Mouse (Mus musculus): ENCODE results near the gene Ndufaf3. TPM values are rescaled to one million over a fixed set of nuclear protein-coding genes. Genes with fewer than 3 reads are reported as not detected.

Ndufaf3 gene
- total RNA-seq, 2 experiments from 2014 or later = 52.0 to 54.6 TPM

DNA sequence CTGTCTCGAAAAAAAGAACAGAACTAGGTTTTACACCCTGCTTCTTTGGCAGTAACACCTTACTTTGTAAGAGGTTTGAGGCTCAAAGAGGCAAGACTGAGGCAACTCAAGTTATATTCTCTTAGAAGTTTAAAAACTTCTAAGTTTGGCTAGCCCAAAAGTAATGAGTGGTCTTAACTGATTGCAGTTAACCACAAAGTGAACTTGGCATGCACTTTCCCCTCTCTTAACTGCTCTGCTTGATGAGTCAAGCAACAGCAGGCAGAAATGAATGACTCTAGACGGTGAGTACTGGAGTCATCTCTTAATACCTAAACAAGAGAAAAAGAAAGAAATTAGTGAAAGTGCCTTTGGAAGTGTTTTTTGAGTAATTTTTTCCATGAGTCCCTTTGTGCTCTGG, 45.6 kb downstream of the Ndufaf3 start:
- no peak for DNase-seq (ENCODE audit: low spot score in 2 of 2)

DNA sequence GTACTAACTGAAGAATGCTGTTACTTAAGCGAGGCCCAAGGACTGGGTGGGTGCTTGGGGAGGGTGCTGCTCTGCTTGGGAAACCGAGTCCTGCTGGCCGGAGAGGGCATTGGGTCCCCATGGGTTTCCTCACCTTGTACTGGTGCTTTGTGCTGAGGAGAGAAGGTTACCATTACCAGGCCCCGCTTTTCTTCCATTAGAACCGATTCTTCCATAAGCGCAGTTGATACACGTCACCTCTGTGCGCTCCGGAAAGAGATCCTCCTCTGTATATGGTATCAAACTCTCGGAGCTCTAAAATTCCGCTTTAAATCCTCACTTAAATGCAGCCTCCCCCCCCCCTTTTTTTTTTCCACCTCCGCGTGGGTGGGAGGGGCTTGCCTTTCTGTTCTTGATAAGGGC, 49.3 kb downstream of the Ndufaf3 start:
- DNase-seq (ENCODE audit: low spot score in 2 of 2) = peak in 1 of 2 experiments; percentile 60

DNA sequence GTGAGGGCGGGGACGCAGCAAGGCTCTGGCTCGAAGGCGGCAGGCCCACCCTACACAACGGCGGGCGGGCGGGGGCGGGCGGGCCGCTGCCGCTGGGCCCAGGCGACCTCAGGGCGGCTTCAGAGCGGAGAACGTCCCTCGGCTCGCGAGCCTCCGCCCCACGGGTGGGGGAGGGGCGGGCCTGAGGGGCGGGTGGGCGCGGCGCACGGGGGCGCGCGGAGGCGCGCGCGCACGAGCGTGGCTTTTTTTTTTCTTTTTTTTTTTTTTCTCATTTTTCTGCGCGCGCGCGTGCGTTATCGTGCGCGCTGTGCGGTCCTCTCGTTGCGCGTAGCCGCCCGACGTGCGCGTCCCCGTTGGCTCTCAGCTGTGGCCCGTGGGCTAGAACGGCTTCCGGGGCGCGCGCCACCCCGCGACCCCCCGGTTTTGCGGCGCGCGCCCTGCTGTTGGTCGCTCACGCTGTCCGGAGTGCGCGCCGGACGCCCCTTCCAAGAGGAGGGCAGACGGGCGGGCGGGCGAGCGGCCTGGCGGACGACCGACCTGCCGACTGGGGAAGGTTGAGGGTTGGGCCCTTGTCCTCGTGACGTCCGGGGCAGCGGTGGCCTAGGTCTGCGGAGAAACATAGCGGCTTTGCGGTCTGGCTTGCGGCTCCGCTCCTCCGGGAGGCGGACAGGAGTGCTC, 49.8 kb downstream of the Ndufaf3 start:
- peak; percentile 84 to 88 for DNase-seq (ENCODE audit: low spot score in 2 of 2)

GRCm38 (mm10) chr9:108516380-108517251, 50.6 kb downstream of the Ndufaf3 start, which contains the start of gene Qrich1:
Gene Qrich1 (plus strand): TSS chr9:108516806.
- peak; percentile 97 for DNase-seq (ENCODE audit: low spot score in 2 of 2)

Small RNAs within 50 kb of the gene (microRNA-seq; reads per million reads assigned to microRNA genes)
- gene Gm24083 (0 reads per million in 2 experiments), gene Mir191 (0 reads per million in 2 experiments), gene Mir425 (852 to 1,553 reads per million in 2 experiments)

Other genes starting within 250 kb of the Ndufaf3 start
- 10 to 100 TPM; 67.3 to 68.7 TPM for gene Gpx1, start 228.5 kb downstream of the Ndufaf3 start, total RNA-seq (2021)
- gene Usp4, start 219.6 kb downstream of the Ndufaf3 start, total RNA-seq (2021) = 100 to 1,000 TPM; 111 to 121 TPM
- 1 to 10 TPM in 1 of 2 experiments, under 1 TPM in 1; 0.86 to 1.2 TPM for gene 1700102P08Rik, start 174.6 kb downstream of the Ndufaf3 start, total RNA-seq (2021)
- gene Ccdc36, start 138.9 kb downstream of the Ndufaf3 start, total RNA-seq (2021) = under 1 TPM in 1 of 2 experiments, not detected in 1; 0.14 TPM
- gene BC048562, start 131.0 kb downstream of the Ndufaf3 start, total RNA-seq (2021) = not detected
- 10 to 100 TPM; 37.0 to 37.8 TPM for gene Ccdc71, start 106.9 kb downstream of the Ndufaf3 start, total RNA-seq (2021)
- gene Klhdc8b, start 105.9 kb downstream of the Ndufaf3 start, total RNA-seq (2021) = 10 to 100 TPM; 17.5 to 18.4 TPM
- gene Lamb2, start 87.7 kb downstream of the Ndufaf3 start, total RNA-seq (2021) = 10 to 100 TPM; 34.8 to 39.8 TPM
- gene Usp19, start 76.8 kb downstream of the Ndufaf3 start, total RNA-seq (2021) = 100 to 1,000 TPM; 123 to 128 TPM
- 10 to 100 TPM; 77.4 to 91.5 TPM for gene Qars, start 59.7 kb downstream of the Ndufaf3 start, total RNA-seq (2021)
- gene Qrich1, start 50.6 kb downstream of the Ndufaf3 start, total RNA-seq (2021) = 100 to 1,000 TPM; 123 to 130 TPM
- gene Impdh2, start 7.1 kb downstream of the Ndufaf3 start, total RNA-seq (2021) = 10 to 100 TPM; 61.3 to 70.1 TPM
- 10 to 100 TPM; 76.0 to 86.5 TPM for gene Dalrd3, start 2.5 kb upstream of the Ndufaf3 start, total RNA-seq (2021)
- gene Wdr6, start 11.3 kb upstream of the Ndufaf3 start, total RNA-seq (2021) = 100 to 1,000 TPM; 172 to 180 TPM
- gene P4htm, start 30.2 kb upstream of the Ndufaf3 start, total RNA-seq (2021) = 10 to 100 TPM; 64.2 to 64.5 TPM
- gene Arih2, start 82.0 kb upstream of the Ndufaf3 start, total RNA-seq (2021) = 10 to 100 TPM; 50.2 to 50.6 TPM
- 10 to 100 TPM; 19.6 to 26.3 TPM for gene Slc25a20, start 94.7 kb upstream of the Ndufaf3 start, total RNA-seq (2021)
- gene Prkar2a, start 121.9 kb upstream of the Ndufaf3 start, total RNA-seq (2021) = 10 to 100 TPM; 43.5 to 49.4 TPM
- 100 to 1,000 TPM; 201 to 212 TPM for gene Ip6k2, start 216.4 kb upstream of the Ndufaf3 start, total RNA-seq (2021)
- gene Nckipsd, start 240.9 kb upstream of the Ndufaf3 start, total RNA-seq (2021) = 10 to 100 TPM; 47.2 to 52.3 TPM

All from layer of hippocampus, postnatal 14 days (tissue).